Mouse (Mus musculus) layer of hippocampus, postnatal 10 days (tissue): ENCODE results near the gene Ccdc22. TPM values are rescaled to one million over a fixed set of nuclear protein-coding genes. Genes with fewer than 3 reads are reported as not detected.
A peak's percentile ranks its signal among the peaks of the same experiment; 100 is the strongest.

Source experiments
- DNase-seq, 2 experiments: peaks; one replicate each; pipeline ENCODE4 v3.0.0; 2021; ENCODE audit warnings: low spot score in 2 of 2
- total RNA-seq, 2 experiments: library from RNA; stranded (reverse); gene quantifications; 2 replicates each; pipeline ENCODE4 v1.2.3; 2021

Gene Ccdc22
- total RNA-seq, 2 experiments from 2014 or later: 21.3 to 23.4 TPM

DNA sequence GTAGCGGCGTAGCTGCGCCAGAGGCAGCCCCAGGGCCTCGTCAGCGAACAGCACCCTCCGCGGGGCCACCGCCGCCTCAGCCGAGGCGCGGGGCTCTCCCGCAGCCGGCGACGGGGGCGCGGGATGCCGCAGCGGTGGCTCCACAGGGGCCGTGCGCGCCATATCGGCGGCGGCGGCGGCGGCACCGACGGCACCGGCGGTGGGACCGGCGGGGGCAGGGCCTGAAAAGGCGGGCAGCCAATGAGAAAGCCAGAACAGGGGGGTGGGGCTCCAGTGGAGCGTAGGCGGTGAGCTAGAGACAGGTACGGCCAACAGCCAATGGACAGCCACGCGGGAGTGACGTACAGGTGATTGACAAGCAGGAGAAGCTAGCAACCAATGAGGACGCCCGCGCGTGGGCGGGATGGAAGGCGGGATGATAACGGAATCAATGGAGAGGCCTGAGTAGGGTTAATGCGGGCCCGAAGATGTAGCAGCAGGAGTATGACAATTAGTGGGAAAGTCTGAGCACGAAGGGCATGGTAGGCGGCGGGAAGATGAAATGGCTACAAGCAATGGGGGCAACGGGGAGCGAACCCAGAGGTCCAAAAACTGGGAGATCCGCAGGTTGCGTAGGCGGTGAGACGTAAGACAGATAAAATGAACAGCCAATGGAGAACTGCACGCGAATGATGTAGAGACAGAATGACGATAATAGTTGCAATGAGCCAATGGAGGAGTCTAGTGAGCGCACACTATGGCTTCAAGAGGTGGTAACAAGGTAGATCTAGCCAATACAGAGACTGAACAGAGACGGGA, 31.0 kb downstream of the Ccdc22 start, which contains the start of gene Ppp1r3f:
TSS of gene Ppp1r3f (minus strand) at position 197 of the 798 bp plus-strand sequence.
- peak; percentile 88 to 92 for DNase-seq

GRCm38 (mm10) chrX:7573176-7574086, 31.9 kb downstream of the Ccdc22 start, which contains the start of gene Foxp3:
TSS of gene Foxp3 (plus strand) at chrX:7573644.
- peak; percentile 20 to 53 for DNase-seq

DNA sequence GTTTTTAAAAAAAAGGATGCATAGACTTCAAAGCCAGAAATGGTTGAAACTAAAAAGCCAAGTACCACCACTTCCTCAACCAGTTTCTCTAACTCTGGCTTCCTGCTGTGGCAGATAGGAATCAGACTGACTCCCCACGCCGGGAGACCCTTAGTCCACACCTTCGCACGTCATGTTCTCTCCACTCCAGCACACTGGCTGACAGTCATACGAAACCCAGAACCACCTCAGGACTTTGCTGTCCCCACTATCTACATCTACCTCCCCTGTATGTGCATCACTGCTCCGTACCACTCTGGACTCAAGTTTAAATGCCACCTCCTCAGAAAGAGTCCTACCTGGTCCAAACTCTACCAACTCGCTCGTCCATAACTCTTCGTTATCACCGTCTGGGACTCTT, 32.9 kb downstream of the Ccdc22 start:
- DNase-seq: no peak

DNA sequence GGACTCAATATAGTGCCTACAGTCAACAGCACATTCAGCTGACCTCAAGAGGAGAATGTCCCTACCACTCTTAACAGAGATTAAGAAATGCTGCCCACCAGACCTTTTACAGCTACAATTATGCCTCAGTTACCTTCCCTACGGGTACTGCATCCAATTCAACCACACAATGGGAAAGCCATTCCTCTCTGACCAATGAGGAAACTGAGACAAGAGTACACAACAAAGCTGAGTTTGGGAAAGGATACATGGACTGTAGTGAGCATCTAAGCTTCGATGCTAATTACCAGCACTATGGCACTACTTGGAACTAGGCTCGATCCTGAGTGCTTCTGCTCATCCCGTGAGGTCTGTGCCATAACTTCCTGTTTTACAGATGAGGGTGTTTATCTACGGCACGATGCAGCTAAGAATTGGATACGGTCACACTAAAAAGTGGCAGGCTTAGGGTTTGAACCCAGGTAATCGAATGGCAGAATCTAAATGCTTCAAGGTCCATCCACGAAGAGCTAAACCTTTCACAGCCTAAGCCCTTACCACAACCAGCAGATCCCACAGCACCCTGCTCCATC, 33.7 kb downstream of the Ccdc22 start:
- no peak for DNase-seq

GRCm38 (mm10) chrX:7570481-7571175, 34.7 kb downstream of the Ccdc22 start:
- no peak for DNase-seq

DNA sequence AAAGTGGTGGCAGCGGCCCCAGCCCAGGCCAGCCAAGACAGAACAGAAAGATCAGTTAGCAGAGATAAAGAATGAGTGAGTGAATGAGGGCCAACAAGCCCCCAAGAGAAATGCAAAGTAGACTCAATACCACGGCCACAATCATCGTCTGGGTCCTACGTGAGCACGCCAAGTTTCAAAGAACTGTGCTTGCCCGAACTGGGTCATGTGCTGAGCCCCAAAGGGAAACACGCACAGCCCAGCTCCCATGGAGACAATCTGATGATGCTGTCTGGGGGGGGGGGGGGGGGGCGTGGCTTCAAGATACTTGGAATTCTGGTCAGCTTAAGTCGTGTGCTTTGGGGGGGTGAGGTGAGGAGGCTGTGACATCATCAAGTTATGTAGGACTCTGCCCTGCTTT, 37.8 kb downstream of the Ccdc22 start:
- DNase-seq: no peak

- no peak for DNase-seq
Measured at GRCm38 (mm10) chrX:7566352-7566751, 39.0 kb downstream of the Ccdc22 start.

DNA sequence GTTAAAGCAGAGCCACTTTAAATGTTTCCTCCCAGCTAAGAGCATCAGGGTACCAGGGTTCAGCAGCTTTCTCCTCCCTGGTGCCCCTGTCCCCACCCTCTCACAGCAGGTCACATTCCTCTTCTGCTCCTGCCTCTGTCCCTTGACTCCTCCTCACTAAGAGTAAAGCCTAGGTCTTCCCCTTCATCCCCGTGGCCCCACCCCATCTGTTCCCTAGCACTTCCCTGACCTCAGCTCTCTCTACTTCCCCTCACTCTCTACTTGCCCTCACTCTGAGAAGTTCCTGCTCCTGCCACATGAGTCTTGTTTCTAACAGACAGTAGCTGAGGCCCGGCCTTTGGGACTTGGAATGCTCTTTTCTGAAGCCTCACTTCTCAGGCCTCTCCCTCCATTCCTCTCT, 42.2 kb downstream of the Ccdc22 start:
- no peak for DNase-seq

GRCm38 (mm10) chrX:7553474-7553873, 51.8 kb downstream of the Ccdc22 start:
- DNase-seq: no peak

Other genes with a start within 250 kb of the Ccdc22 start
- gene Usp27x, start 229.7 kb downstream of the Ccdc22 start, total RNA-seq: 10 to 100 TPM; 14.0 to 14.9 TPM
- gene Foxp3, start 31.9 kb downstream of the Ccdc22 start, total RNA-seq: under 1 TPM; 0.21 to 0.22 TPM
- 10 to 100 TPM; 13.1 to 14.1 TPM for gene Ppp1r3f, start 31.2 kb downstream of the Ccdc22 start, total RNA-seq
- not detected for gene Cacna1f, start 1.6 kb upstream of the Ccdc22 start, total RNA-seq
- 1,000 to 10,000 TPM; 1,418 to 1,453 TPM for gene Syp, start 33.0 kb upstream of the Ccdc22 start, total RNA-seq
- 1 to 10 TPM; 2.0 TPM for gene Prickle3, start 51.7 kb upstream of the Ccdc22 start, total RNA-seq
- 10 to 100 TPM; 14.9 to 19.3 TPM for gene Plp2, start 65.9 kb upstream of the Ccdc22 start, total RNA-seq
- gene Magix, start 75.7 kb upstream of the Ccdc22 start, total RNA-seq: under 1 TPM in 1 of 2 experiments, not detected in 1; 0.42 TPM
- gene Gpkow, start 91.6 kb upstream of the Ccdc22 start, total RNA-seq: 10 to 100 TPM; 35.5 to 38.4 TPM
- 10 to 100 TPM; 34.3 to 41.8 TPM for gene Wdr45, start 108.8 kb upstream of the Ccdc22 start, total RNA-seq
- not detected for gene Gm45208, start 116.7 kb upstream of the Ccdc22 start, total RNA-seq
- 10 to 100 TPM; 85.0 to 98.9 TPM for gene Praf2, start 122.9 kb upstream of the Ccdc22 start, total RNA-seq
- gene Ccdc120, start 145.4 kb upstream of the Ccdc22 start, total RNA-seq: 10 to 100 TPM; 23.0 to 24.5 TPM
- gene Tfe3, start 157.0 kb upstream of the Ccdc22 start, total RNA-seq: 10 to 100 TPM; 28.8 to 38.6 TPM
- 10 to 100 TPM; 86.1 to 93.0 TPM for gene Gripap1, start 184.2 kb upstream of the Ccdc22 start, total RNA-seq
- gene Kcnd1, start 216.8 kb upstream of the Ccdc22 start, total RNA-seq: 10 to 100 TPM; 11.8 to 12.0 TPM
- 10 to 100 TPM; 67.3 to 67.8 TPM for gene Otud5, start 235.8 kb upstream of the Ccdc22 start, total RNA-seq